Mouse (Mus musculus): ENCODE data around the gene Kcnh4. TPM values are rescaled to one million over a fixed set of nuclear protein-coding genes. Genes with fewer than 3 reads are reported as not detected.

Kcnh4 gene
- polyA plus RNA-seq, 1 experiment from 2014 or later = 0.64 TPM

- H3K27ac ChIP-seq (replicated peaks; ENCODE audit: low read depth, low read length) = no peak overlapping the region
- WGBS = 91% methylated on average over 9 of the region's 9 CpGs
- H3K27me3 ChIP-seq (replicated peaks; ENCODE audit: control insufficient read depth, insufficient read depth, low read length) = no peaks in the 10 kb centered on the region
- ATAC-seq (ENCODE audit: low read depth) (no peak), DNase-seq (ENCODE audit: low spot score) (no peak)
- no peak overlapping the region for H3K4me3 ChIP-seq (ENCODE audit: low read depth, low read length)
- peaks cover 6% of the 10 kb centered on the region; the same call in 1 of the 2 replicates for H3K4me1 ChIP-seq (ENCODE audit: control insufficient read depth, insufficient read depth, low read length)
- H3K36me3 ChIP-seq (ENCODE audit: control insufficient read depth, insufficient read depth, low read length) = peaks cover 6% of the 10 kb centered on the region; the same call in 1 of the 2 replicates
- no peaks in the 10 kb centered on the region for H3K9me3 ChIP-seq (ENCODE audit: control insufficient read depth, low read length)
- no peak overlapping the region for H3K4me2 ChIP-seq (ENCODE audit: low read depth, low read length)
- peak overlapping the region; percentile 2; the same call in 1 of the 2 replicates for H3K9ac ChIP-seq (ENCODE audit: low read depth, low read length)
These were observed 24.4 kb downstream of the Kcnh4 start for GRCm38 (mm10) chr11:100735134-100735865.

GRCm38 (mm10) chr11:100730477-100731205 is 29.1 kb downstream of the Kcnh4 start:
- ATAC-seq (ENCODE audit: low read depth) (no peak), DNase-seq (ENCODE audit: low spot score) (no peak)
- Histone ChIP-seq H3K36me3 (ENCODE audit: control insufficient read depth, insufficient read depth, low read length) (peaks cover 6% of the 10 kb centered on the region; the same call in 1 of the 2 replicates), H3K9me3 (ENCODE audit: control insufficient read depth, low read length) (no peaks in the 10 kb centered on the region), H3K27ac (replicated peaks; ENCODE audit: low read depth, low read length) (no peak overlapping the region), H3K27me3 (replicated peaks; ENCODE audit: control insufficient read depth, insufficient read depth, low read length) (no peaks in the 10 kb centered on the region), H3K4me2 (ENCODE audit: low read depth, low read length) (no peak overlapping the region), H3K4me1 (ENCODE audit: control insufficient read depth, insufficient read depth, low read length) (no peaks in the 10 kb centered on the region; the same call in 1 of the 2 replicates), H3K9ac (ENCODE audit: low read depth, low read length) (no peak overlapping the region), H3K4me3 (ENCODE audit: low read depth, low read length) (no peak overlapping the region)
- WGBS = 86% methylated on average over 6 of the region's 6 CpGs

- H3K27ac ChIP-seq (replicated peaks; ENCODE audit: low read depth, low read length) = no peak overlapping the region
- ATAC-seq (ENCODE audit: low read depth) (no peak), DNase-seq (ENCODE audit: low spot score) (no peak)
- 77% methylated on average over 4 of the region's 4 CpGs for WGBS
- peaks cover 5% of the 10 kb centered on the region; the same call in 1 of the 2 replicates for H3K4me1 ChIP-seq (ENCODE audit: control insufficient read depth, insufficient read depth, low read length)
- H3K9ac ChIP-seq (ENCODE audit: low read depth, low read length) = no peak overlapping the region
- H3K27me3 ChIP-seq (replicated peaks; ENCODE audit: control insufficient read depth, insufficient read depth, low read length) = no peaks in the 10 kb centered on the region
- H3K9me3 ChIP-seq (ENCODE audit: control insufficient read depth, low read length) = no peaks in the 10 kb centered on the region
- H3K4me2 ChIP-seq (ENCODE audit: low read depth, low read length) = no peak overlapping the region
- H3K36me3 ChIP-seq (ENCODE audit: control insufficient read depth, insufficient read depth, low read length) = peaks cover 6% of the 10 kb centered on the region; the same call in 1 of the 2 replicates
- no peak overlapping the region for H3K4me3 ChIP-seq (ENCODE audit: low read depth, low read length)
These were observed 29.8 kb downstream of the Kcnh4 start for GRCm38 (mm10) chr11:100729976-100730375.

GRCm38 (mm10) chr11:100728601-100729000 is 31.1 kb downstream of the Kcnh4 start:
- Histone ChIP-seq H3K9ac (ENCODE audit: low read depth, low read length) (no peak overlapping the region), H3K36me3 (ENCODE audit: control insufficient read depth, insufficient read depth, low read length) (peaks cover 3% of the 10 kb centered on the region; the same call in 1 of the 2 replicates), H3K27me3 (replicated peaks; ENCODE audit: control insufficient read depth, insufficient read depth, low read length) (no peaks in the 10 kb centered on the region), H3K4me1 (ENCODE audit: control insufficient read depth, insufficient read depth, low read length) (peaks cover 7% of the 10 kb centered on the region; the same call in 1 of the 2 replicates), H3K4me2 (ENCODE audit: low read depth, low read length) (no peak overlapping the region), H3K27ac (replicated peaks; ENCODE audit: low read depth, low read length) (no peak overlapping the region), H3K4me3 (ENCODE audit: low read depth, low read length) (no peak overlapping the region), H3K9me3 (ENCODE audit: control insufficient read depth, low read length) (no peaks in the 10 kb centered on the region)
- WGBS = 84% methylated on average over 6 of the region's 6 CpGs
- DNase-seq (ENCODE audit: low spot score) = no peak
- no peak for ATAC-seq (ENCODE audit: low read depth)

- Histone ChIP-seq H3K27me3 (replicated peaks; ENCODE audit: control insufficient read depth, insufficient read depth, low read length) (no peaks in the 10 kb centered on the region), H3K36me3 (ENCODE audit: control insufficient read depth, insufficient read depth, low read length) (0 out of 2 replicates have a peak, but pooled peaks cover 3% of the 10 kb centered on the region), H3K27ac (replicated peaks; ENCODE audit: low read depth, low read length) (no peak overlapping the region), H3K4me2 (ENCODE audit: low read depth, low read length) (no peak overlapping the region), H3K9ac (ENCODE audit: low read depth, low read length) (no peak overlapping the region), H3K4me1 (ENCODE audit: control insufficient read depth, insufficient read depth, low read length) (peaks cover 7% of the 10 kb centered on the region; the same call in 1 of the 2 replicates), H3K9me3 (ENCODE audit: control insufficient read depth, low read length) (no peaks in the 10 kb centered on the region), H3K4me3 (ENCODE audit: low read depth, low read length) (no peak overlapping the region)
- 77% methylated on average over 3 of the region's 3 CpGs for WGBS
- no peak for DNase-seq (ENCODE audit: low spot score)
- no peak for ATAC-seq (ENCODE audit: low read depth)
These were observed 32.5 kb downstream of the Kcnh4 start for GRCm38 (mm10) chr11:100727201-100727600.

- no peaks in the 10 kb centered on the region for H3K27me3 ChIP-seq (replicated peaks; ENCODE audit: control insufficient read depth, insufficient read depth, low read length)
- ATAC-seq (ENCODE audit: low read depth) (no peak), DNase-seq (ENCODE audit: low spot score) (no peak)
- no peaks in the 10 kb centered on the region for H3K36me3 ChIP-seq (ENCODE audit: control insufficient read depth, insufficient read depth, low read length)
- H3K4me1 ChIP-seq (ENCODE audit: control insufficient read depth, insufficient read depth, low read length) = peaks cover 7% of the 10 kb centered on the region; the same call in 1 of the 2 replicates
- H3K9ac ChIP-seq (ENCODE audit: low read depth, low read length) = no peak overlapping the region
- no peak overlapping the region for H3K4me2 ChIP-seq (ENCODE audit: low read depth, low read length)
- 31% methylated on average over 5 of the region's 5 CpGs for WGBS
- H3K4me3 ChIP-seq (ENCODE audit: low read depth, low read length) = no peak overlapping the region
- no peaks in the 10 kb centered on the region for H3K9me3 ChIP-seq (ENCODE audit: control insufficient read depth, low read length)
- peak overlapping the region; percentile 21; the same call in 1 of the 2 replicates for H3K27ac ChIP-seq (replicated peaks; ENCODE audit: low read depth, low read length)
These were observed 34.7 kb downstream of the Kcnh4 start for GRCm38 (mm10) chr11:100724919-100725512.

- peaks cover 23% of the 10 kb centered on the region for H3K36me3 ChIP-seq (ENCODE audit: control insufficient read depth, insufficient read depth, low read length)
- H3K4me2 ChIP-seq (ENCODE audit: low read depth, low read length) = no peak overlapping the region
- DNase-seq (ENCODE audit: low spot score) (no peak), ATAC-seq (ENCODE audit: low read depth) (no peak)
- no peaks in the 10 kb centered on the region for H3K27me3 ChIP-seq (replicated peaks; ENCODE audit: control insufficient read depth, insufficient read depth, low read length)
- H3K4me3 ChIP-seq (ENCODE audit: low read depth, low read length) = no peak overlapping the region
- H3K9ac ChIP-seq (ENCODE audit: low read depth, low read length) = no peak overlapping the region
- 55% methylated on average over 2 of the region's 2 CpGs for WGBS
- H3K27ac ChIP-seq (replicated peaks; ENCODE audit: low read depth, low read length) = no peak overlapping the region
- peaks cover 7% of the 10 kb centered on the region; the same call in 1 of the 2 replicates for H3K4me1 ChIP-seq (ENCODE audit: control insufficient read depth, insufficient read depth, low read length)
- H3K9me3 ChIP-seq (ENCODE audit: control insufficient read depth, low read length) = no peaks in the 10 kb centered on the region
These were observed 37.2 kb downstream of the Kcnh4 start for GRCm38 (mm10) chr11:100722493-100723028.

GRCm38 (mm10) chr11:100721776-100722492 is 37.8 kb downstream of the Kcnh4 start:
- Histone ChIP-seq H3K4me2 (ENCODE audit: low read depth, low read length) (no peak overlapping the region), H3K4me3 (ENCODE audit: low read depth, low read length) (no peak overlapping the region), H3K9me3 (ENCODE audit: control insufficient read depth, low read length) (no peaks in the 10 kb centered on the region), H3K27me3 (replicated peaks; ENCODE audit: control insufficient read depth, insufficient read depth, low read length) (no peaks in the 10 kb centered on the region), H3K27ac (replicated peaks; ENCODE audit: low read depth, low read length) (0 out of 2 replicates have a peak overlapping the region, but pooled peaks have one; percentile 18), H3K9ac (ENCODE audit: low read depth, low read length) (no peak overlapping the region), H3K4me1 (ENCODE audit: control insufficient read depth, insufficient read depth, low read length) (peaks cover 7% of the 10 kb centered on the region; the same call in 1 of the 2 replicates), H3K36me3 (ENCODE audit: control insufficient read depth, insufficient read depth, low read length) (peaks cover 29% of the 10 kb centered on the region)
- ATAC-seq (ENCODE audit: low read depth) (no peak), DNase-seq (ENCODE audit: low spot score) (no peak)
- WGBS = 65% methylated on average over 8 of the region's 8 CpGs
